Mouse (Mus musculus) olfactory bulb, adult 2 months (tissue): ENCODE results near the gene Plcb1.

ENCODE experiments used
- CTCF ChIP-seq: fragments of 200-500 bp; IDR thresholded peaks from 2 replicates; pipeline ENCODE4 v1.5.1; 2012; ENCODE audit warnings: low read depth, mild to moderate bottlenecking, low read length, moderate library complexity; ENCODE audit not compliant: insufficient read depth
- POLR2A ChIP-seq: fragments of 200-500 bp; IDR thresholded peaks from 2 replicates; pipeline ENCODE4 v1.6.1; 2012; ENCODE audit warnings: mild to moderate bottlenecking, low read depth, low read length, moderate library complexity; ENCODE audit not compliant: insufficient read depth

DNA sequence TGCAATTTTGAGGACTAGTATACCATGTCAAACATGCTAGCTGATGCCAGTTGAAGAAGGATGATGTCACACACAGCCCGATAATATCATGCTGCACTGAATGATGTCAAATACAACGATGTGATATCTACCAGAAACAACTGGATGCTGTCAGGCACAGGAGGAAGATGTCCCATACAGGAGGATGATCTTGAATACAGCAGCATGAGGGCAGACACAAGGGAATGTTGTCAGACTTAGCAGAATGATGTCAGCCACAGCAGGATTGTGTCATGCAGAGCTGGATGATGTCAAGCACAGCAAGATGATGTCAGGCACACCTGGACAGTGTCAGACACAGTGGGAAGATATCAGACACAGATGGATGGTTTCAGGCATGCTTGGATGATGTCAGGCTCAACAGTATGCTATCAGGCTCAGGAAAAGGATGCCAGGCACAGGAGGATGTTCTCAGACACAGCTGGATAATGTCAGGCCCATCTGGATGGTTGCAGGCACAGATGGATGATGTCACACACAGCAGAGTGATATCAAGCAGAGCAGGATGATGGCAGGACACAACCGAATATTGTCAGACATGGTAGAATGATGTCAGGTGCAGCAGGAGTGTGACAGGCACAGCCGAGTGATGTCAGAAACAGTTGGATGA, 338.0 kb downstream of the Plcb1 start:
- TF ChIP-seq CTCF (no peak), POLR2A (no peak)
